Mouse (Mus musculus) kidney, embryonic 14.5 days (tissue): ENCODE results near the gene Impg1. TPM values are rescaled to one million over a fixed set of nuclear protein-coding genes. Genes with fewer than 3 reads are reported as not detected.

Source experiments
- ATAC-seq: fragments of 200-750 bp; cut with Nextera tagmentation; 2 replicates; pipeline ENCODE4 v1.8.0; 2017; ENCODE audit warnings: moderate number of reproducible peaks, mild to moderate bottlenecking, moderate TSS enrichment, moderate library complexity; ENCODE audit not compliant: low FRiP score, low TSS enrichment
- H3K27ac ChIP-seq: fragments of 300-500 bp; sonication (generic); 2 replicates; pipeline ENCODE4 v1.5.1; 2014; ENCODE audit warnings: low read depth, mild to moderate bottlenecking, low read length, moderate library complexity, mixed read lengths
- H3K27me3 ChIP-seq: fragments of 300-500 bp; sonication (generic); 2 replicates; pipeline ENCODE4 v1.6.1; 2014; ENCODE audit warnings: mild to moderate bottlenecking, low read length; ENCODE audit not compliant: control insufficient read depth, insufficient read depth
- H3K36me3 ChIP-seq: fragments of 300-500 bp; sonication (generic); 2 replicates; pipeline ENCODE4 v1.6.1; 2014; ENCODE audit warnings: low read length, mixed read lengths; ENCODE audit not compliant: control insufficient read depth, insufficient read depth
- H3K4me1 ChIP-seq: fragments of 300-500 bp; sonication (generic); 2 replicates; pipeline ENCODE4 v1.6.1; 2014; ENCODE audit warnings: low read length, mixed read lengths; ENCODE audit not compliant: control insufficient read depth, insufficient read depth
- H3K4me2 ChIP-seq: fragments of 300-500 bp; sonication (generic); replicated peaks from 2 replicates; pipeline ENCODE4 v1.6.1; 2014; ENCODE audit warnings: low read depth, mild to moderate bottlenecking, low read length
- H3K4me3 ChIP-seq: fragments of 300-500 bp; sonication (generic); 2 replicates; pipeline ENCODE4 v1.5.1; 2014; ENCODE audit warnings: mild to moderate bottlenecking, low read length
- H3K9ac ChIP-seq: fragments of 300-500 bp; sonication (generic); 2 replicates; pipeline ENCODE4 v1.6.1; 2014; ENCODE audit warnings: low read depth, mild to moderate bottlenecking, low read length, moderate library complexity
- H3K9me3 ChIP-seq: fragments of 300-500 bp; sonication (generic); 2 replicates; pipeline ENCODE4 v1.6.1; 2016; ENCODE audit warnings: low read length; ENCODE audit not compliant: control insufficient read depth
- WGBS: fragments of 180-500 bp; shearing (Covaris S2); extraction: QIAGEN DNeasy Blood & Tissue Kit; methylation state at CpG from one replicate; pipeline ENCODE4 v1.1.7; 2014; 5-methylcytosine and 5-hydroxymethylcytosine counted together
- polyA plus RNA-seq: library from polyadenylated mRNA; unstranded; fragments of >200 nt; fragmentation: Nextera tagmentation; extraction: Ambion mirVana; gene quantifications from 2 replicates; pipeline ENCODE4 v1.2.1, GENCODE M21; 2014

Impg1 gene
- polyA plus RNA-seq, 1 experiment from 2014 or later: not detected

DNA sequence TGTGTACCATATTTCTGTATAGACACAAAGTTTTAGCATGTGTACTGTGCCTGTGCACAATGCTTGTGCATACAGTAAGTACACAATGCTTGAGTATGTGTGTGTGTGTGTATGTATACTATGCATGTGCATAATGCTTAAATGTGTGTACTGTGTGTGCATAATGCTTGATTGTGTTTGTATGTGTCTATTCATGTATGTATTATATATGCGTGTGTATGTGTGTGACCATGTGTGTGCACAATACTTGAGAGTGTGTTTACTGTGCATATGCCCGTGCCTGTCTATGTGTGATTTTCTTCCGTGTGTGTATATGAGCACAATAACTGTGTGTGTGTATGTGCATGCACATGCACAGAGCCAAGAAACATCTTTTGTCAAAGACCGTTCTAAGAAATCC lies 158.9 kb downstream of the Impg1 start:
- Histone ChIP-seq H3K36me3 (peaks cover 2% of the 10 kb centered on the region; the same call in 1 of the 2 replicates), H3K4me2 (no peak overlapping the region), H3K9ac (no peak overlapping the region), H3K9me3 (no peaks in the 10 kb centered on the region), H3K4me1 (no peaks in the 10 kb centered on the region), H3K4me3 (no peak overlapping the region), H3K27ac (no peak overlapping the region), H3K27me3 (no peaks in the 10 kb centered on the region)
- WGBS: 89% methylated on average over 4 of the region's 4 CpGs
- ATAC-seq: no peak

DNA sequence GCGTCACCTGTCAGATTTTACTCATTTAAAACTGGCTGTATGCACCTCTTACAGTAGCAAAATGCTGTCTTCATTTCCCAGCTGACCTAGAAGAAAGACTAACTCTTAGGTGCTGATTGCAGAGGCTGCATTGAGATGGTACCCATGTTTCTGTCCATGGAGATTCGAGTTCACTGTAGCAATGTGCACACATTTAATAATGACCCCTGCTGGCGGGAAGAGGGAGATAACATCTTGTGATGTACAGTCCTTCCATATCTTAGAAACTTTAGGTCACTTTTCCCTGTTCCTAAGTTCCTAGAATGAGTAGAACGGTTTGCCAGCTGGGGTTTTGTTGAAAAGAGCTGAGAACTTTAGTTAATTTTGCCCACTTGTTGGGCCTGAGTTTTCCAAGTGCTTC lies 161.8 kb downstream of the Impg1 start:
- no peak for ATAC-seq
- Histone ChIP-seq H3K36me3 (peaks cover 2% of the 10 kb centered on the region; the same call in 1 of the 2 replicates), H3K4me3 (no peak overlapping the region), H3K4me2 (no peak overlapping the region), H3K4me1 (no peaks in the 10 kb centered on the region), H3K9ac (no peak overlapping the region), H3K27me3 (no peaks in the 10 kb centered on the region), H3K9me3 (no peaks in the 10 kb centered on the region), H3K27ac (no peak overlapping the region)
- WGBS: 72% methylated on average over 4 of the region's 4 CpGs

DNA sequence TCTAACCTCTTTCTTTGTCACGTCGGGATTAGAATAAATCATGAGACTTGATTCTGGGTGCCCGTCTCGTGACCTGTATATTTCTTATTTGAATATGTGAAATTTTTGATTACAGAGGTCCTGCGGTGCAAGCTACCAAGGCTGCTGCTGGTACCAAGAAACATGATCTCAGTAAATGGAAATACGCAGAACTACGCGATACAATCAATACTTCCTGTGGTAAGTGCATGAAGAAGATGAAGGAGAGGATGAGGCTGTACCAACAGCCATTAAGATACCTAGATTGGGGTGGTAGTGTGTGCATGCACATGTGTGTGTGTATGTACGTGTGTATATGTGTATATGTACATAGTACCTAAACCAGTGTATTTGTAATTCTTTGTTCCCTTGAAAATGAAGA lies 166.2 kb downstream of the Impg1 start:
- ATAC-seq: no peak
- no peak overlapping the region for H3K9ac ChIP-seq
- no peak overlapping the region for H3K4me2 ChIP-seq
- no peak overlapping the region for H3K4me3 ChIP-seq
- no peaks in the 10 kb centered on the region for H3K4me1 ChIP-seq
- no peak overlapping the region for H3K27ac ChIP-seq
- no peaks in the 10 kb centered on the region for H3K27me3 ChIP-seq
- H3K36me3 ChIP-seq: peaks cover 3% of the 10 kb centered on the region; the same call in 1 of the 2 replicates
- WGBS: 93% methylated on average over 9 of the region's 9 CpGs
- H3K9me3 ChIP-seq: no peaks in the 10 kb centered on the region

DNA sequence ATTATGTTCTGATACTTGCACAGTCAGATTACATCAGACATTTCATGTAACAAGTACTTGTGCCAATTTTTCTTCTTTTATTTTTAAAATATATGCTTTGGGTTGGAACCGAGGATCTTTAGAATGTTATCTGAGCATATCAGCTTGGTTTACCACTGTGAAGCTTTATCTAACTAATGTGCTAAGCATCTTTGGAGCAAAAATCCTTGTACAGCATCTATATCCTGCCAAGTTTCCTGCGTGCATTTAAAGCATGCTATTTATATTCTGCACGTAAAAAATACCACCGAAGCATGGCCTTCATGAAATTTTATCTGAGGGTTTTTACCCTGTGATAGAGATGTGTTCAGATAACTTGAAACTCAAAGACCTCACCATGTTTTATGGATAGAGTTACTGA lies 169.2 kb downstream of the Impg1 start:
- Histone ChIP-seq H3K9ac (no peak overlapping the region), H3K27me3 (no peaks in the 10 kb centered on the region), H3K27ac (no peak overlapping the region), H3K36me3 (peaks cover 5% of the 10 kb centered on the region; the same call in 1 of the 2 replicates), H3K4me1 (no peaks in the 10 kb centered on the region), H3K4me2 (no peak overlapping the region), H3K4me3 (no peak overlapping the region), H3K9me3 (no peaks in the 10 kb centered on the region)
- WGBS: 67% methylated on average over 4 of the region's 4 CpGs
- no peak for ATAC-seq

DNA sequence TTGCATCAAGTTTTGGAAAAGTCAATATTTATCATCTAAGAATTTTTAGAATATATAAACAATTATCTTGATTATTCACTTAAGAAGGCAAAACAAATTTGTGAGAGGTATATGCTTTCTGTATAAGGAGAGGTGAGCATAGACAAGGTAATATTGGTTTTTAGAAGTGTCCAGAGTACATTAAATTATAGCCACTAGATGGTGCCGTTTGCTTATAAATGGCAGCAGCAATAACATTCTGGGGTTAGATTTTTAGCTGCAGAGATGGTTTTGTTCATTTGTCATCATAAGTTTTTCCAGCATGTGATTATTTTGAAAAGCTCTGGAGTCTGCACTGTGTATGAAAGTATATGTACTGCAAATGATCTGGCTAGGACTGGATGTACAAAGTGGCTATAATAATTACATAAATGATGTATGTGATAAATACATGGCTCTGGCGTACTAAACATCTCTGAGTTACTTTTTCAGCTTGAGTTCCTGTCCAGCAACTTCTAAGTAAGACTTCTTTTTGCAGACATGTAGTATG lies 172.2 kb downstream of the Impg1 start:
- H3K27ac ChIP-seq: no peak overlapping the region
- H3K9ac ChIP-seq: no peak overlapping the region
- 52% methylated on average over 2 of the region's 2 CpGs for WGBS
- no peak for ATAC-seq
- H3K4me1 ChIP-seq: no peaks in the 10 kb centered on the region
- H3K27me3 ChIP-seq: no peaks in the 10 kb centered on the region
- no peak overlapping the region for H3K4me3 ChIP-seq
- H3K4me2 ChIP-seq: no peak overlapping the region
- H3K36me3 ChIP-seq: peaks cover 13% of the 10 kb centered on the region; the same call in 1 of the 2 replicates
- no peaks in the 10 kb centered on the region for H3K9me3 ChIP-seq

DNA sequence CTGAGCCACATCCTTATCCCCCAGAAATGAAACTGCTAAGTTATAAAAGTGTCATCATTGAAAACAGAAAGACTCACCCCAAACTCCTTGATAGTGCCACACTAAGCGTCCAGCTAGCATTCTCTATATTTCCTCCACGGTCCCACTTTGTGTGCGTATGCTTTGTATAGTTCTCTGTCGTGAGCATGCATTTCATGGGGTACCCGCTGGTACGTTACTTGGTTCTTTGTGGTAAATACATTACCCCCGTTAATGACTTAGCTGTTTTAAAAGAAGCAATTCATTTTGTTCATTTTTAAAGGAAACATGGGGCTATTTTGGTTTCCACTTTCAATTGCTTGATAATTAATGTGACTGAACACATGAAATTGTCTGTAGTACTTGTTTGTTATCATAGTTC lies 178.4 kb downstream of the Impg1 start:
- WGBS: 95% methylated on average over 7 of the region's 7 CpGs
- H3K4me1 ChIP-seq: no peaks in the 10 kb centered on the region
- H3K36me3 ChIP-seq: peaks cover 21% of the 10 kb centered on the region; the same call in 1 of the 2 replicates

DNA sequence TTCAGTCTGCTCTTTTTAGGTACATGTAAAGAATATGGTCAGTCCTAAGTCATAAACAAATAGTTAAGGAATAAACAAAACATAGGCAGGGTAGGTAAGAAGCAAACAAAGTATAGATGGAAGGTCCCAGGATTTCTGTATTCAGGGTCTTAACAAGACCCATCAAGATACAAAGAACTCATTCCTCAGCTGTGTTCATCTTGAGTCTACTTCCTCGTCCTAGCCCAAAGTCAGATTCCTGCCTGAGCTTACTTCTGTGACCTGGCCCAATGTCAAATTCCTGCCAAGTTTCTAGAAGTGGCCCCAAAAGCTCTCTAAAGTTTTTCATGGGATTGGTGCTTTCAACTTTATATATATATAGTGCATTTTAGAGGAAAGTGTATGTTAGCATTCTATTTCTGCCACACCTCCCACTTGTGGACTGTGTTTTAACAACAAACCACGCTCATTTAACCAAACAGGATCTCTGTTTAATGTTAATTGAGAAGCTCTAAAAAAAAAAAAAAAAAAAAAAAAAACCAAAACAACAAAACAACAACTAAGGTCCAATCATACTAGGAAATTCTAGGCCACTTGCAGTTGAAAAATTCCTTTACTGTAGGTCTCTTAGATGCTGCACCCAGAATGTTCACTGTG lies 180.6 kb downstream of the Impg1 start:
- no peaks in the 10 kb centered on the region for H3K27me3 ChIP-seq
- H3K4me1 ChIP-seq: no peaks in the 10 kb centered on the region
- no peak overlapping the region for H3K4me3 ChIP-seq
- no peak for ATAC-seq
- no peak overlapping the region for H3K27ac ChIP-seq
- no peaks in the 10 kb centered on the region for H3K9me3 ChIP-seq
- H3K36me3 ChIP-seq: peaks cover 10% of the 10 kb centered on the region; the same call in 1 of the 2 replicates
- no peak overlapping the region for H3K9ac ChIP-seq
- 82% methylated on average over 2 of the region's 2 CpGs for WGBS
- no peak overlapping the region for H3K4me2 ChIP-seq

More for the DNA sequence above, 178.4 kb downstream of the Impg1 start:
- Histone ChIP-seq H3K27me3 (no peaks in the 10 kb centered on the region), H3K9ac (no peak overlapping the region), H3K4me2 (no peak overlapping the region), H3K27ac (no peak overlapping the region), H3K9me3 (no peaks in the 10 kb centered on the region), H3K4me3 (no peak overlapping the region)
- no peak for ATAC-seq

DNA sequence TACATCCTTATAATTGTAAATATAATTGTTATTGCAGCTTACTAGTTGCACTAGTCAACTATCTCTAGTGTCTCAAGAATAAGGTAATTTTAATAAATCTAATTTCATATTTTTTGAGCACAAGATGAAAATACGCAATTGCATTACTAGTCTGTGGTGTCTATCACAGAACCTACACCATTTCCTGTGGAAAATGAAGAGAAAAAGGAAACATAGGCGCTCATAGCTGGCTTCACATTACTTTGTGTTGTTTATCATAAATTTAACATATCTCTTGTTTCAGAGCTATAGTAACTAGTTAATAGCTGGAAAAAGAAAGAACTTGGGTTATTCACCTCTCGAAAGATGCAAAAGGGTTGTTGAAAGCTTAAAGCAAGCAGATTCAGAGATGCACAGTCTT lies 182.9 kb downstream of the Impg1 start:
- no peaks in the 10 kb centered on the region for H3K4me1 ChIP-seq
- ATAC-seq: no peak
- no peak overlapping the region for H3K27ac ChIP-seq
- no peak overlapping the region for H3K9ac ChIP-seq
- H3K4me3 ChIP-seq: no peak overlapping the region
- H3K27me3 ChIP-seq: no peaks in the 10 kb centered on the region
- no peaks in the 10 kb centered on the region for H3K9me3 ChIP-seq
- H3K4me2 ChIP-seq: no peak overlapping the region
- 93% methylated on average over 3 of the region's 3 CpGs for WGBS
- peaks cover 10% of the 10 kb centered on the region; the same call in 1 of the 2 replicates for H3K36me3 ChIP-seq

DNA sequence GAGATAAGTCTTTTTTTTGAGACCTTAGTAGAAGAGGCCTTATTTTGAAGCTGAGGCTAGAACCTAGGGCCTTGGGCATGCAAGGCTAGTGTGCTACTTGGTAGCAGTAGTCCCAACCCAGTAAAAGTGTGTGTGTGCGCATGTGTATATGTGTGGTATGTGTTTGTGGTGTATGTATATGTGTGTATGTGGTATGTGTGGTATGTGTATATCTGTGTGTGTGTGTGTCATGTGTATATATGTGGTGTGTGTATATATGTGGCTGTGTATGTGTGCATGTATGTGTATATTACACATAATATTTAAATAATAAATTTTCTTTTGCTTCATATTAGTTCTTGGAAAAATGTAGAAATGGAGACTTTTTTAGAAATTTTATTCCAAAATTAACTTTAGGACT lies 184.6 kb downstream of the Impg1 start:
- Histone ChIP-seq H3K9ac (no peak overlapping the region), H3K27ac (no peak overlapping the region), H3K4me2 (no peak overlapping the region), H3K36me3 (peaks cover 14% of the 10 kb centered on the region; the same call in 1 of the 2 replicates), H3K9me3 (no peaks in the 10 kb centered on the region), H3K4me3 (no peak overlapping the region), H3K4me1 (no peaks in the 10 kb centered on the region), H3K27me3 (no peaks in the 10 kb centered on the region)
- 90% methylated on average over 1 of the region's 1 CpGs for WGBS
- no peak for ATAC-seq
